Mouse (Mus musculus): ENCODE data around the gene Hfe2. TPM values are rescaled to one million over a fixed set of nuclear protein-coding genes. Genes with fewer than 3 reads are reported as not detected.

Gene Hfe2
- polyA plus RNA-seq, 1 experiment from 2014 or later = 7.9 TPM

DNA sequence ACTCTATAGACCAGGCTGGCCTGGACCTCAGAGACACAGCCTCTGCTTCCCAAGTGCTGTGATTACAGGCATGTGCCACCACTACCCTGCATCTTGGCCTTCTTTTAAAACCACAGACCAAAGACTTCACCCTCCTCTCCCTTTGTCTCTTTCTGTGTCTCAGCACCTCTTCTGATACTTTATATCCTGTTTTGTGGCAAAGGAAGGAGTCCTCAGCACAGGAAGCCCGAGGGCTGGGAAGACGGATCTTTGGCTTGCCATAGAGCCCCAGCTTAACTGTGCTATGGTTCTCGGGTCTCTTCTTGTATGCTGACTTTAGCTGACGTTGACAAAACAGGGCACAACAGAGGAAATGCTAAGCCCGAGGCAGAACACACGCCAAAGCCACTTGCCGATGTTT, 45.7 kb downstream of the Hfe2 start:
- no peaks in the 10 kb centered on the region for H3K27me3 ChIP-seq
- no peak overlapping the region for H3K9ac ChIP-seq
- 56% methylated on average over 7 of the region's 7 CpGs for WGBS
- no peaks in the 10 kb centered on the region for H3K36me3 ChIP-seq
- peak overlapping the region; percentile 23; the same call in 1 of the 2 replicates for H3K27ac ChIP-seq
- H3K4me2 ChIP-seq = no peak overlapping the region
- peaks cover 51% of the 10 kb centered on the region for H3K4me1 ChIP-seq (replicated peaks)
- H3K4me3 ChIP-seq = no peak overlapping the region
- H3K9me3 ChIP-seq (replicated peaks) = no peaks in the 10 kb centered on the region
- no peak for ATAC-seq (replicated peaks; ENCODE audit: insufficient number of reproducible peaks, insufficient read depth, low FRiP score, low read depth)

DNA sequence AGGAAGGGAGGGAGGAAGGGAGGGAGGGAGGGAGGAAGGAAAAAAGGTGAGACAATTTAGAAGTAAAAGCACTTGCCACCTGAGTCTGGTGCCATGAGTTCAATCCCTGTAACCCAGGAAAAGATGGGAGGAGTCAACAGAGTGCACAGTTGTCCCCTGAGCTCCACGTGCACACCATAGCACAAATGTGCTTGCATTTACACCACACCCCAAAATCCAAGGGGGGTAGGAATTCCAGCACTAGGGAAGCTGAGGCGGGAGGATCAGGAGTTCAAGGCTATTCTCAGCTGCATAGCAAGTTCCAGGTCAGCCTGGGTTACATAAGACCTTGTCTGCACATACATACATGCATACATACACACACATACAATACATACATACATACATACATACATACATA, 46.4 kb downstream of the Hfe2 start:
- Histone ChIP-seq H3K9ac (no peak overlapping the region), H3K36me3 (no peaks in the 10 kb centered on the region), H3K4me3 (no peak overlapping the region), H3K27ac (peak overlapping the region; percentile 73; the same call in 1 of the 2 replicates), H3K27me3 (no peaks in the 10 kb centered on the region), H3K9me3 (replicated peaks) (no peaks in the 10 kb centered on the region), H3K4me1 (replicated peaks) (peaks cover 56% of the 10 kb centered on the region), H3K4me2 (no peak overlapping the region)
- ATAC-seq (replicated peaks; ENCODE audit: insufficient number of reproducible peaks, insufficient read depth, low FRiP score, low read depth) = no peak
- 81% methylated on average over 2 of the region's 2 CpGs for WGBS

DNA sequence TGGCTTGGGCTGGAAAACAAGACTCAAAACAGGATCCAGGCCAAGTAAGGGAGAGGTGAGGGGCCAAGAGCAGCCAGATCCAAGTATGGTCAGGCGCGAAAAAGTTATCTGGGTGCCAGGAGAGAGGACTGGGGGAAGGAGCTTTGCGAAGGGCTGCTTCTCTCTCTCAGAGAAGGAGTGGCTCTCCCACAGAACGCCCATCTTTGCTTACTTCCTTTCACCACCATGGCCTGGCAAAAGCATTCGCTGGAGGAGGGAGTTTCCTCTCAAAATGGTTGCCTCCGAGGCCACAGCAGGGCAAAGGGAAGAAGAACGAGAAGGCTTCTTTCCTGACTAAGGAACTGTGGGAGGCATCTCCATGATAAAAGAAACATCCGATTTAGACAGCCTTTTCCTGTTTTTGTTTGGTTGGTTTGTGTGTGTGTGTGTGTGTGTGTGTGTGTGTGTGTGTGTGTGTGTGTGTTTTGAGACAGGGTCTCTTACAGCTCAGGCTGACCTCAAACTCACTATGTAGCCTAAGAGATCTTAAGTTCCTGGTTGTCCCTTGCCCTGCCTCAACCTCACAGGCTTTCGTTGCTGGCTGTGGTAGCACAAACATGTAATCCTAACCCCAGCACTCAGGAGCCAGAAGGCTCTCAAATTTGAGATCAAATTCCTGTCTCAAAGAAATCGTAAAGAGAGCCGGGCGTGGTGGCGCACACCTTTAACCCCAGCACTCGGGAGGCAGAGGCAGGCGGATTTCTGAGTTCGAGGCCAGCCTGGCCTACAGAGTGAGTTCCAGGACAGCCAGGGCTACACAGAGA, 47.1 kb downstream of the Hfe2 start:
- Histone ChIP-seq H3K4me1 (replicated peaks) (peaks cover 59% of the 10 kb centered on the region), H3K27ac (peak overlapping the region; percentile 73), H3K27me3 (no peaks in the 10 kb centered on the region), H3K9me3 (replicated peaks) (no peaks in the 10 kb centered on the region), H3K36me3 (no peaks in the 10 kb centered on the region), H3K9ac (no peak overlapping the region), H3K4me2 (no peak overlapping the region), H3K4me3 (no peak overlapping the region)
- WGBS = 64% methylated on average over 16 of the region's 16 CpGs
- ATAC-seq (replicated peaks; ENCODE audit: insufficient number of reproducible peaks, insufficient read depth, low FRiP score, low read depth) = no peak

DNA sequence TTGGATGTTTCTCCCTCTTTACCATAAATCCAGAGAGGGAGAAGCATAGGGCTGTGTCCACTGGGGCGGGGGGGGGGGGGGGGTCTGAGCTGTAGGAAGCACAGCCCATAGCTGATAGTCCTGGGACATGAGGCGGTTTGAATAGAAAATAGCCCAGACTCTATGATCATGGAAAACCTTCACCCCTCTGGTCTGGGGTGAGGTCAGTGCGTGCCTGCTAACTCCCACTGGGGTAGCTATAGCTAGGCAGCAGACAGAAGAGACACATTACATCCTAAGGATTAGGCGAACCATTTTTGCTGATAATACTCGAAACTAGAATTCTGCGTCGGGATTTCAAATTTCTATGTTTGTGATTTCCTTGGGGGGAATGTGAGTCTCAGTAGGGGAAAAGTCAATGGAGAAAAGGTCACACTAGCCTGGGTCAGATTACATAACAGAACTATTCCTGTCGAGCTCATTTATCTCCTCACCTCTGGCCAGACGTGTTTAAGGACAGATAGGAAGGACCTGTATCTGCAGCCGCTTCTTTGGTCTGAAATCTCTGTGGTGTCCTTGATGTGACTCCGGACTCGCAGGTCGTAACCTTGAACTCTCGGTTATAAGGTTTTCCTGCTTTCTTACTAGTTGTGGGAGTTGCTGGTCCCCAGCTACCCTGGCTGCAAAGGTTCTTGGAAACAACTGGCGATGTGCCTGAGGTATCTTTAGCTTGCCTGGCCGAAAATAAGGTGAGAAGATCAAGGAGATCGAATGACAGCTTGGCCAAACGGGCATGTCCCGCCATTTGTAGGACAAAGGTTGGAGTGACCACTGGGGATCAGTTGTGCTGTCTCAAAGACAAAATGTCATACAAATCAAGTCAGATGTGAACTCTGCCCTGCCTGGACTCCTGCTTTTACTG, 48.9 kb downstream of the Hfe2 start:
- no peak for ATAC-seq (replicated peaks; ENCODE audit: insufficient number of reproducible peaks, insufficient read depth, low FRiP score, low read depth)
- Histone ChIP-seq H3K4me1 (replicated peaks) (peaks cover 69% of the 10 kb centered on the region), H3K9me3 (replicated peaks) (no peaks in the 10 kb centered on the region), H3K9ac (no peak overlapping the region), H3K4me3 (no peak overlapping the region), H3K4me2 (no peak overlapping the region), H3K27me3 (no peaks in the 10 kb centered on the region), H3K27ac (peak overlapping the region; percentile 39), H3K36me3 (no peaks in the 10 kb centered on the region)
- 46% methylated on average over 18 of the region's 19 CpGs for WGBS

DNA sequence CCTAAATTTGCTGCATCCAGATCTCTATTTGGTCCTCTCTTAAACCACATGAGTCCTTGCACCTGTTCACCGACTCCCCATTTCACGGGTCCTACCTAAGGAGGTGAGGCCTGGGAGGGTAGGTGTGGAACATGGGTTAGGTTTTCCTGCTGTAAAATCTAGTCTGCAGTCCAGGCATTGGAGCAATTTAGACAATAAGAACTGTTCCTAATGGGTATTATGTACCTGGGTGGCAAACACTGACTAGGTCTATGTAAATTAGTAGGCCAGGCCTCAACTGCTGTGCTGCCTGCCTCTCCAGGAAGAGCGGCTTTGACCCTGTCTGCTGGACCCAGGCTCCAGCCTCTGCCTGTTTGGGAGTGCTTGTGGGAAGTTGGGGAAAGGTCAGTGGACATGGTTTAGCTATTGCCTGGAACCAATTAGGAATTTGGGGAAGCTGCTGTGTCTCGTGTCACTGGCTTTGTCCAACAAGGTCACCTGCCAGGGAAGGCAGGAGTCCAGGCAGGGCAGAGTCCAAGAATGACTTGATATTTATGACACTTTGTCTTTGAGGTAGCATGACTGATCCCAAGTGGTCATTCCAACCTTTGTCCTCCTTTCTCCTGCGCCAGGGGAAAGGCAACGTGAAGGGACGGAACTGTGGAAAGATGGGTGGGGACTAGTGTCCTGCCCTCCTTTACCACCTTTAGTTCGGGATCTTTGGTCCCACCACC, 50.5 kb downstream of the Hfe2 start:
- Histone ChIP-seq H3K36me3 (no peaks in the 10 kb centered on the region), H3K4me2 (peak overlapping the region; percentile 60), H3K4me1 (replicated peaks) (peaks cover 70% of the 10 kb centered on the region), H3K9ac (peak overlapping the region; percentile 43; the same call in 1 of the 2 replicates), H3K27me3 (no peaks in the 10 kb centered on the region), H3K27ac (peak overlapping the region; percentile 98), H3K4me3 (peak overlapping the region; percentile 32; the same call in 1 of the 2 replicates), H3K9me3 (replicated peaks) (no peaks in the 10 kb centered on the region)
- 83% methylated on average over 8 of the region's 8 CpGs for WGBS
- no peak for ATAC-seq (replicated peaks; ENCODE audit: insufficient number of reproducible peaks, insufficient read depth, low FRiP score, low read depth)

DNA sequence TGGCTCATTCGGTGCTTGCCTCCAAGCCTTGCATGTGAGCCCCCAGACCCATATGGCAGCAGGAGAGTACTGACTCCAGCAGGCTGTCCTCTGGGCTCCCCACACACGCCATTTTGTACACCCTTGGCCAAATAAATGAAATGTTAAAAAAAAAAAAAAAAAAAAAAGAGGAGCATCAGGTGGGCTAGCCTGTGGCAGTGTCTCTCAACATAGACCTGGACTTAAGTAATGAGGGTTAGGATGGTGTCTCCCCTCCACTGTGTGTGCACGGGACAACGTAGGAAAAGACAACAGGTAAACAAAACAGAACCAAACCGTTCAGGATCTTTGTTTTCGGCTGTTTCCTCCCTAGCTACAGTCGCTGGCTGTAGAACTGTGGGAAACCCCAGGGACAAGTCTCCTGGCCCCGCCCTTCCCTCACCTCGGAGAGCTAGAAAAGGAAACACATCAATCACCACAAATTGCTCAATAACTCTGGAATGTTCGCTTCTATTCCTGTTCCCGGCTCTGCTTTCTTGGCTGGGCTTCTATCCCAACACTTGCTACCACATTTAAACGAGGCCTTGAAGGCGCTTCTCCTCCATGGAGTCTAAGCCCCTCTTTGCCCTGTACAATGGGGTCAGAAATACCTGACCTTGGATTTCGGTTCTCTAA, 51.2 kb downstream of the Hfe2 start:
- no peaks in the 10 kb centered on the region for H3K9me3 ChIP-seq (replicated peaks)
- H3K27me3 ChIP-seq = no peaks in the 10 kb centered on the region
- H3K4me1 ChIP-seq (replicated peaks) = peaks cover 69% of the 10 kb centered on the region
- H3K36me3 ChIP-seq = no peaks in the 10 kb centered on the region
- H3K27ac ChIP-seq = peak overlapping the region; percentile 98
- peak overlapping the region; percentile 43 for H3K9ac ChIP-seq
- peak overlapping the region; percentile 32 for H3K4me3 ChIP-seq
- H3K4me2 ChIP-seq = peak overlapping the region; percentile 60
- 22% methylated on average over 14 of the region's 14 CpGs for whole genome bisulfite sequencing
- ATAC-seq (replicated peaks; ENCODE audit: insufficient number of reproducible peaks, insufficient read depth, low FRiP score, low read depth) = peak; percentile 50

DNA sequence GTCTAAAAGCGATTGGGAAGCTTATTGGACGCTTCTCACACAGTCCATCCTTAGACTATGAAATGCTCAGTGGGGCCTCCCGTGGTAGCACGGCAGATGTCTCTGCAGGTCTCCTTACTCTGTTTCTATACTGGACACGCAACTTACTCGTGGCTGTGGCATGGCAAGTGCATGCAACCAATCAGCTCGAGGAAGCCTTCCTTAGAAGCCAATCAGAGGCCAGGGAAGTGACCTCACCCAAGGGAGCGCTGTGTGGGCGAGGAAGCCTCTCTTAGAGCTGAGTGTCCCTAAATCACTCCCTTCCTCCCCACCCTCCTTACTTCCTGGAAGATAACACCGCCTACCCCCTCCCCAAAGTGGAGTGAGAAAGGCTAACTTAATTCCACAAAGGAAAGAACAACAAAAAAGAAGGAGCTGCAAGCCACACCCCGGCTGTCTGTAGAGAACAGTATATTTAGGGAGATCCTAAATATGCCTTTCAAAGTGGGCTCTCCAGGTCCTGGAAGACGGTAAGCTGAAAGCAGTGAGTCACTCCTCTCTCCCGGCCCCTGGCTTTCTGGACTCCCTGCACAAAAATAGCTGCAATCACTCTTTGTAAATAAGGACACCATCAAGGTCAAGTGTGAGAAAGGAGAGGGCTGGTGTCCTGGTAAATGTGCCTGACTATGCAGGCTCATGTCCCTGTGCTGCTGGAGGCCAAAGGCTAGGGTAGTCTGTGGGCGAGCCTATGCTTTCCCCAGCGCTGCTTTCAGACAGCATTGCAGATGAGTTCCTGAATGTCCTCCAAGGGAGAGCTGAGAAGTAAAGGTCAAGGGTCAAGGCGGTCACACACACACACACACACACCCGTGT, 51.9 kb downstream of the Hfe2 start, which contains the start of gene Gm16253:
Gene Gm16253 (plus strand): TSS at position 295 of the 852 bp plus-strand sequence.
- H3K4me3 ChIP-seq = peak within 1 kb of the TSS; percentile 32
- H3K27me3 ChIP-seq = no peaks in the 10 kb centered on the region
- H3K27ac ChIP-seq = peak within 1 kb of the TSS; percentile 98
- H3K4me1 ChIP-seq (replicated peaks) = peaks cover 62% of the 10 kb centered on the region
- WGBS = 7% methylated on average over 17 of the region's 17 CpGs
- no peaks in the 10 kb centered on the region for H3K36me3 ChIP-seq
- H3K9ac ChIP-seq = peak within 1 kb of the TSS; percentile 46
- no peaks in the 10 kb centered on the region for H3K9me3 ChIP-seq (replicated peaks)
- ATAC-seq (replicated peaks; ENCODE audit: insufficient number of reproducible peaks, insufficient read depth, low FRiP score, low read depth) = peak; percentile 92
- H3K4me2 ChIP-seq = peak within 1 kb of the TSS; percentile 60

DNA sequence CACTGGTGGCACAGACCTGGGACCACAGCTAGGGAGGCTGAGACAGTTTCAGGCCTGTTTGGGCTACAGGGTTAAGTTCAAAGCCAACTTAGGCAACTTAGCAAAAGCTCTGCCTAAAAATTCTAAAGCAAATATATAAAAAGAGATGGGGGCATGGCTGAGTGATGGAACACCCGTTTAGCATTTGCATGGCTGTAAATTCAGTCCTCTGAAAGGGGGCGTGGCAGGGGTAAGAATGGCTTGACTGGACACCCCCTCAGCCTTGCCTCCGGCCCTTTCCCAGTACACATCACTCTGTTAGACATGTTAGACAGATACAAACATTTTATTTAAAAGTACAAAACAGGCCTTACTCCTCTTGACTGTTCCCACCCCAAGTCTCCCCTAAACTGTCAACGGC, 52.6 kb downstream of the Hfe2 start:
- no peaks in the 10 kb centered on the region for H3K27me3 ChIP-seq
- no peaks in the 10 kb centered on the region for H3K36me3 ChIP-seq
- H3K9ac ChIP-seq = peak overlapping the region; percentile 46
- 67% methylated on average over 4 of the region's 4 CpGs for WGBS
- no peaks in the 10 kb centered on the region for H3K9me3 ChIP-seq (replicated peaks)
- ATAC-seq (replicated peaks; ENCODE audit: insufficient number of reproducible peaks, insufficient read depth, low FRiP score, low read depth) = no peak
- H3K27ac ChIP-seq = peak overlapping the region; percentile 98
- H3K4me1 ChIP-seq (replicated peaks) = peaks cover 60% of the 10 kb centered on the region
- peak overlapping the region; percentile 32; the same call in 1 of the 2 replicates for H3K4me3 ChIP-seq
- H3K4me2 ChIP-seq = peak overlapping the region; percentile 60

All from heart, embryonic 15.5 days (tissue).